Mouse (Mus musculus) ES-E14 (cell line): ENCODE data around the gene Spp2. TPM values are rescaled to one million over a fixed set of nuclear protein-coding genes. Genes with fewer than 3 reads are reported as not detected.

ENCODE experiments used
- DNase-seq: peaks from one replicate; pipeline ENCODE4 v3.0.0-alpha.2; 2013; ENCODE audit warnings: low read depth, low spot score
- H3K27ac ChIP-seq: 2 replicates; pipeline ENCODE4 v1.5.1; 2012; ENCODE audit warnings: low read depth, mild to moderate bottlenecking, low read length, moderate library complexity, mixed read lengths; ENCODE audit not compliant: poor library complexity, insufficient read depth, severe bottlenecking
- H3K36me3 ChIP-seq: 2 replicates; pipeline ENCODE4 v1.6.1; 2012; ENCODE audit warnings: mild to moderate bottlenecking, low read length, moderate library complexity, mixed read lengths; ENCODE audit not compliant: control insufficient read depth, poor library complexity, insufficient read depth, severe bottlenecking
- H3K4me1 ChIP-seq, 2 experiments: fragments of 150-350 bp in 1 of 2; sonication (generic) in 1 of 2; 2 replicates each; pipeline ENCODE4 v1.6.1; 2012; ENCODE audit warnings: low read length in 2 of 2, mild to moderate bottlenecking in 1 of 2, mixed read lengths in 1 of 2; ENCODE audit not compliant: control insufficient read depth in 2 of 2, insufficient read depth in 2 of 2, poor library complexity in 1 of 2
- H3K4me3 ChIP-seq, 2 experiments: fragments of 150-350 bp in 1 of 2; sonication (generic) in 1 of 2; 2 replicates each; pipeline ENCODE4 v1.5.1; 2012; ENCODE audit warnings: low read length in 2 of 2, low read depth in 1 of 2, mild to moderate bottlenecking in 1 of 2, mixed read lengths in 1 of 2; ENCODE audit not compliant: insufficient read depth in 1 of 2, poor library complexity in 1 of 2, severe bottlenecking in 1 of 2
- H3K9ac ChIP-seq: 2 replicates; pipeline ENCODE4 v1.6.1; 2012; ENCODE audit warnings: low read depth, mild to moderate bottlenecking, low read length, mixed read lengths; ENCODE audit not compliant: poor library complexity, insufficient read depth, severe bottlenecking
- H3K9me3 ChIP-seq: fragments of 150-350 bp; sonication (generic); 2 replicates; pipeline ENCODE4 v1.6.1; 2012; ENCODE audit warnings: low read depth, mild to moderate bottlenecking, low read length; ENCODE audit not compliant: control insufficient read depth, insufficient read depth
- CHD2 ChIP-seq: IDR thresholded peaks from 2 replicates; pipeline ENCODE4 v1.6.1; 2014; ENCODE audit warnings: mild to moderate bottlenecking, low read depth, low read length, inconsistent platforms
- HCFC1 ChIP-seq: IDR thresholded peaks from 2 replicates; pipeline ENCODE4 v1.6.1; 2012; ENCODE audit warnings: low read length, inconsistent platforms, borderline replicate concordance; ENCODE audit not compliant: insufficient read depth
- MAFK ChIP-seq: IDR thresholded peaks from 2 replicates; pipeline ENCODE4 v1.6.1; 2014; ENCODE audit warnings: mild to moderate bottlenecking, low read depth, low read length, inconsistent platforms; ENCODE audit not compliant: insufficient read depth
- ZC3H11A ChIP-seq: IDR thresholded peaks from 2 replicates; pipeline ENCODE4 v1.6.1; 2012; ENCODE audit warnings: low read depth, mild to moderate bottlenecking, inconsistent platforms, low read length, borderline replicate concordance
- ZNF384 ChIP-seq: IDR thresholded peaks from 2 replicates; pipeline ENCODE4 v1.6.1; 2012; ENCODE audit warnings: low read depth, low read length, inconsistent platforms
- in situ Hi-C, 2 experiments: fragments of 600-800 bp; cut with MboI; formaldehyde crosslinking; loops; one replicate each; pipeline ENCODE4 v1.15.1; 2025; ENCODE audit warnings: low sequenced_read_pairs in 2 of 2, inconsistent platforms in 1 of 2; ENCODE audit not compliant: unreplicated experiment in 2 of 2
- total RNA-seq: library from RNA; depleted of rRNA; stranded (reverse); fragments of 300-350 nt; gene quantifications from 2 replicates; pipeline ENCODE4 v1.2.3, GENCODE M21; 2012

Gene Spp2
- total RNA-seq, 1 experiment = not detected

GRCm38 (mm10) chr1:88366881-88367644 lies 39.7 kb upstream of the Spp2 start:
- Histone ChIP-seq H3K27ac (no peak overlapping the region), H3K9me3 (no peaks in the 10 kb centered on the region), H3K9ac (no peak overlapping the region), H3K36me3 (no peaks in the 10 kb centered on the region), H3K4me3 (no peak overlapping the region), H3K4me1 (no peaks in the 10 kb centered on the region)
- no peak for DNase-seq
- no peak for TF ChIP-seq CHD2
- no peak for TF ChIP-seq MAFK
- no peak for TF ChIP-seq ZC3H11A
- no peak for TF ChIP-seq HCFC1
- no peak for TF ChIP-seq ZNF384
- in situ Hi-C loops = no loop called here

GRCm38 (mm10) chr1:88378446-88378845 lies 28.3 kb upstream of the Spp2 start:
- Histone ChIP-seq H3K9me3 (no peaks in the 10 kb centered on the region), H3K9ac (no peak overlapping the region), H3K4me1 (no peaks in the 10 kb centered on the region), H3K27ac (no peak overlapping the region), H3K36me3 (no peaks in the 10 kb centered on the region), H3K4me3 (no peak overlapping the region)
- no peak for DNase-seq
- TF ChIP-seq ZNF384 (no peak), CHD2 (no peak)
- in situ Hi-C loops = no loop called here

DNA sequence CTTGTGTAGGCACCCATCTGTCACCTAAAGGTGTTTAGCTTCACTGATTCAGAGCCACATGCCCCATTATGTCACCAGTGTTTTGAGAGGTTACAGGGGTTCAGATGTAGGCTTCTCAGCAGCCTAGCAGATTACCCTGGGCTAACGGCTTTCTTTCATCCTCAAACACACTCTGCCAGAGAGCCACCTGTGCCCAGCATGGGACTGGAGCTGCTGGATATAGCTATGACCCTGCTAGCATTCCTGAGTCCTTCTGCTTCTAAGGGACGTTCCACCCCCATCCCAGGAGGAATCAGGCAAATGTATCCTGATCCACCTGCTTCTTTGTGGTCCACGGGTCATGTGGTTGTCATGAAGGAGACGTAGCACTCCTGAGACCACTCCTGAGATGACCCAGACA lies 15.1 kb upstream of the Spp2 start:
- no peaks in the 10 kb centered on the region for H3K9me3 ChIP-seq
- in situ Hi-C loops = no loop called here
- H3K9ac ChIP-seq = no peak overlapping the region
- H3K27ac ChIP-seq = no peak overlapping the region
- DNase-seq = no peak
- no peak overlapping the region for H3K4me3 ChIP-seq
- no peaks in the 10 kb centered on the region for H3K4me1 ChIP-seq
- TF ChIP-seq HCFC1 = no peak
- TF ChIP-seq ZC3H11A = no peak
- TF ChIP-seq CHD2 = no peak
- TF ChIP-seq ZNF384 = no peak
- TF ChIP-seq MAFK = no peak
- no peaks in the 10 kb centered on the region for H3K36me3 ChIP-seq

DNA sequence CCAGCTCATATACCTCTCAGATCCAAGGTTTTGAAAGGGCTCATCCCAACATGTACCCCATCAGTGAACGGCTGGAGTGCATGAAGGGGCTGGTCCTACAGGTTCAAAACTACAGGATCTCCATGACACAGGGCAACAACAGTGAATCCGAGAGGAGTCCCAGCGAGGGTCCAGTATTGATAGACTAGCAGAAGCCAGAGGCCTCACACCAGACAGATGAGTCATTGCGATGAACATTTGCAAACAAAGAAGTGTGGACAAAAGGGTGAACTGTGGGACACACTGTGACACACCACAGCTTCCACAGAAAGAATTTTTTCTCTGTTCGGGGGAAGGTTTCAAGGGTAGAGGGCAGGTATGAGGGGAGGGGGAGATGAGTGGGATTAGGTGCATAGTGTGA lies 13.4 kb upstream of the Spp2 start:
- TF ChIP-seq ZNF384 (no peak), ZC3H11A (no peak), CHD2 (no peak), HCFC1 (no peak), MAFK (no peak)
- no peaks in the 10 kb centered on the region for H3K36me3 ChIP-seq
- H3K9me3 ChIP-seq = no peaks in the 10 kb centered on the region
- in situ Hi-C loops = no loop called here
- H3K4me3 ChIP-seq = no peak overlapping the region
- no peaks in the 10 kb centered on the region for H3K4me1 ChIP-seq
- no peak for DNase-seq
- H3K9ac ChIP-seq = no peak overlapping the region
- H3K27ac ChIP-seq = no peak overlapping the region

DNA sequence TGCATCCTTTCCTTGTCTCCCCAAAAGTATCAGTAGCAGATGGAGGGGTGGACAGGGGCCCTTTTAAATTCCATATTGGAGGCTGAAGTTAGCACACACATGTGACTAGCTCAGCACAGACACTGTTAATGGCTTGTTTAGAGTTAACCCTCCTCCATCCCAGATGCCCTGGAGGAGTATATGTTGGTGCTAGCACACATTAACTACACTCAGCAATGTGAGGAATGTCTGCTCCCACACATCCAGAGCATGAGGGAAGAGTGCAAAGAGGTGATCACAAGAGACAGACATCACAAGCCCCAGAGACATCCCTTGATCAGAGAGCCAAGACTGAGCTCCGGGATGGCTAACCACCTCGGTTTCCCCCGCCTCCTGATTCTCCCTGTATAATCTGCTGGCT lies 3.4 kb upstream of the Spp2 start:
- Histone ChIP-seq H3K27ac (no peak overlapping the region), H3K4me1 (no peaks in the 10 kb centered on the region), H3K9ac (no peak overlapping the region), H3K4me3 (no peak overlapping the region), H3K9me3 (no peaks in the 10 kb centered on the region), H3K36me3 (no peaks in the 10 kb centered on the region)
- DNase-seq = no peak
- in situ Hi-C loops = no loop called here
- TF ChIP-seq ZNF384 (no peak), HCFC1 (no peak), CHD2 (no peak), MAFK (no peak), ZC3H11A (no peak)
